Mouse (Mus musculus): ENCODE results near the gene Ebp. TPM values are rescaled to one million over a fixed set of nuclear protein-coding genes. Genes with fewer than 3 reads are reported as not detected.

Gene Ebp
- polyA plus RNA-seq, 1 experiment = 73.1 TPM

GRCm38 (mm10) chrX:8192126-8192639, 1.1 kb downstream of the Ebp start:
- TF ChIP-seq USF1 (IDR thresholded peaks at IDR 0.05; ENCODE audit: low read depth) = no peak
- H3K4me3 ChIP-seq (ENCODE audit: insufficient read depth, poor library complexity, severe bottlenecking) = peak overlapping the region; percentile 44

GRCm38 (mm10) chrX:8182871-8183540, 10.3 kb downstream of the Ebp start:
- H3K36me3 ChIP-seq (ENCODE audit: control insufficient read depth, insufficient read depth) = peaks cover 7% of the 10 kb centered on the region
- H3K27me3 ChIP-seq (ENCODE audit: control insufficient read depth, insufficient read depth, insufficient read length) = no peaks in the 10 kb centered on the region
- no peaks in the 10 kb centered on the region for H3K79me3 ChIP-seq (ENCODE audit: low read depth)
- TF ChIP-seq CEBPB (IDR thresholded peaks at IDR 0.05; ENCODE audit: low read depth) = no peak
- no peak overlapping the region for H3ac ChIP-seq (ENCODE audit: control insufficient read depth, insufficient read length, low read depth)
- H3K79me2 ChIP-seq (ENCODE audit: control insufficient read depth, insufficient read depth) = no peaks in the 10 kb centered on the region
- H3K4me3 ChIP-seq (ENCODE audit: insufficient read depth, poor library complexity, severe bottlenecking) = no peak overlapping the region

More at GRCm38 (mm10) chrX:8192126-8192639, 1.1 kb downstream of the Ebp start:
- Histone ChIP-seq H3K27me3 (ENCODE audit: control insufficient read depth, insufficient read depth, insufficient read length) (no peaks in the 10 kb centered on the region), H3K79me3 (ENCODE audit: low read depth) (peaks cover 2% of the 10 kb centered on the region), H3K79me2 (ENCODE audit: control insufficient read depth, insufficient read depth) (peaks cover 12% of the 10 kb centered on the region), H3K36me3 (ENCODE audit: control insufficient read depth, insufficient read depth) (no peaks in the 10 kb centered on the region), H3ac (ENCODE audit: control insufficient read depth, insufficient read length, low read depth) (peak overlapping the region; percentile 74)

GRCm38 (mm10) chrX:8179646-8180045, 13.7 kb downstream of the Ebp start:
- no peak overlapping the region for H3ac ChIP-seq (ENCODE audit: control insufficient read depth, insufficient read length, low read depth)
- H3K79me3 ChIP-seq (ENCODE audit: low read depth) = peaks cover 3% of the 10 kb centered on the region
- H3K36me3 ChIP-seq (ENCODE audit: control insufficient read depth, insufficient read depth) = no peaks in the 10 kb centered on the region

GRCm38 (mm10) chrX:8178871-8179270, 14.4 kb downstream of the Ebp start:
- Histone ChIP-seq H3ac (ENCODE audit: control insufficient read depth, insufficient read length, low read depth) (no peak overlapping the region), H3K79me2 (ENCODE audit: control insufficient read depth, insufficient read depth) (peaks cover 16% of the 10 kb centered on the region), H3K27me3 (ENCODE audit: control insufficient read depth, insufficient read depth, insufficient read length) (no peaks in the 10 kb centered on the region), H3K79me3 (ENCODE audit: low read depth) (peaks cover 4% of the 10 kb centered on the region), H3K4me3 (ENCODE audit: insufficient read depth, poor library complexity, severe bottlenecking) (no peak overlapping the region), H3K36me3 (ENCODE audit: control insufficient read depth, insufficient read depth) (no peaks in the 10 kb centered on the region)
- TF ChIP-seq FOSL1 (IDR thresholded peaks at IDR 0.05; ENCODE audit: insufficient read depth, low read length, poor library complexity, severe bottlenecking) (no peak), MYOD1 (IDR thresholded peaks at IDR 0.05; ENCODE audit: control insufficient read depth, insufficient read length, low read depth) (no peak), MAX (IDR thresholded peaks at IDR 0.05) (no peak), MYOG (IDR thresholded peaks at IDR 0.05; ENCODE audit: control insufficient read depth, extremely low read depth, insufficient read length) (no peak), CEBPB (IDR thresholded peaks at IDR 0.05; ENCODE audit: low read depth) (no peak), USF1 (IDR thresholded peaks at IDR 0.05; ENCODE audit: low read depth) (no peak), CTCF (IDR thresholded peaks at IDR 0.05; ENCODE audit: control insufficient read depth, insufficient read depth, insufficient read length) (no peak)

More at GRCm38 (mm10) chrX:8179646-8180045, 13.7 kb downstream of the Ebp start:
- no peak overlapping the region for H3K4me3 ChIP-seq (ENCODE audit: insufficient read depth, poor library complexity, severe bottlenecking)
- TF ChIP-seq CTCF (IDR thresholded peaks at IDR 0.05; ENCODE audit: control insufficient read depth, insufficient read depth, insufficient read length) = no peak
- no peak for TF ChIP-seq CEBPB (IDR thresholded peaks at IDR 0.05; ENCODE audit: low read depth)
- TF ChIP-seq FOSL1 (IDR thresholded peaks at IDR 0.05; ENCODE audit: insufficient read depth, low read length, poor library complexity, severe bottlenecking) = no peak
- no peak for TF ChIP-seq USF1 (IDR thresholded peaks at IDR 0.05; ENCODE audit: low read depth)
- TF ChIP-seq MYOD1 (IDR thresholded peaks at IDR 0.05; ENCODE audit: control insufficient read depth, insufficient read length, low read depth) = no peak
- TF ChIP-seq MAX (IDR thresholded peaks at IDR 0.05) = no peak
- no peak for TF ChIP-seq MYOG (IDR thresholded peaks at IDR 0.05; ENCODE audit: control insufficient read depth, extremely low read depth, insufficient read length)
- H3K79me2 ChIP-seq (ENCODE audit: control insufficient read depth, insufficient read depth) = peaks cover 9% of the 10 kb centered on the region
- H3K27me3 ChIP-seq (ENCODE audit: control insufficient read depth, insufficient read depth, insufficient read length) = no peaks in the 10 kb centered on the region

DNA sequence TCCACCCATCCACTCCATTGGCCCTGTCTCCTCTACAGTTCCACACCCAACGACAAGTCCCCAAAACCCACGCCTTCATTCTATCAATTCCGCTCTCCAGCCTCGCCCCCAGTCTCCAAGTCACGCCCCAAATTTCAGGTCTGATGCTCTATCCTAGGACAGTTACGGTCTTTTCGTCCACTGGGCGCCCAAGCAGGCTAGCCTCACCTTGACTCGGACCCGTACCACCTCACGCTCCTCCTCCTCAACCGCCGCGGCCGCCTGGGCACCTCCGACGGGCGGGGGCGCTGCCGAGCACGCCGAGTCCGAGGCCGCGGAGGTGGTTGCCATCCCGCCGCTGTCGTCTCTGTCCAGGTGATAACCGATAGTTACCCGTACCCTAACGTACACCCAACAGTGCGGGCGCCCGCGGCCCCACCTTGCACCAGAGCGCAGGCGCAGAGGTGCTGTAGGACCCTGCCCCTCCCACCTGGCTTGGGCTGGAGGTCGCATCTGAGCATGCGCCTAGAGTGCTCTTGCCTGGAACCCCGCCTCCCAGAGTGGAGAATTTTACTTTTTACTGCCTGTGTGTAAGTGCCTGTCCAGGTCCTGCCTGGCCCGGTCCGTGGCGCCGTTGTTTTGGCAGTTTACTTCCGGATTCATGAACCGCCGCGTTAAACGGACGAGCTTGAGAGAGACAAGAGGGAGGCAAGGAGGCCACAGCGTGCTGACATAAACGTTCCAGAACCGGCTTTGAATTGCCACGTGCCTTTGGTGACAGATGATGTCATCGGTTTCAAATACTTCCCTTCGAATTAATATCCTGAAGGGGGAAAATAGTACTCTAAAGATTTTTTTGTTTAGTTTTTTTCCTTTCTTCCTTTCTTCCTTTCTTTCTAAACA, 17.6 kb downstream of the Ebp start, which contains the start of gene Tbc1d25:
Tbc1d25 (minus strand) TSS at position 678 of the 882 bp plus-strand sequence.
- Histone ChIP-seq H3K36me3 (ENCODE audit: control insufficient read depth, insufficient read depth) (peaks cover 5% of the 10 kb centered on the region), H3K79me3 (ENCODE audit: low read depth) (peaks cover 4% of the 10 kb centered on the region), H3K4me3 (ENCODE audit: insufficient read depth, poor library complexity, severe bottlenecking) (peak within 1 kb of the TSS; percentile 50), H3K27me3 (ENCODE audit: control insufficient read depth, insufficient read depth, insufficient read length) (no peaks in the 10 kb centered on the region), H3ac (ENCODE audit: control insufficient read depth, insufficient read length, low read depth) (peak within 1 kb of the TSS; percentile 90), H3K79me2 (ENCODE audit: control insufficient read depth, insufficient read depth) (peaks cover 17% of the 10 kb centered on the region)
- TF ChIP-seq MYOD1 (IDR thresholded peaks at IDR 0.05; ENCODE audit: control insufficient read depth, insufficient read length, low read depth) (no peak), CTCF (IDR thresholded peaks at IDR 0.05; ENCODE audit: control insufficient read depth, insufficient read depth, insufficient read length) (peak; percentile 49), MAX (IDR thresholded peaks at IDR 0.05) (peak; percentile 79), USF1 (IDR thresholded peaks at IDR 0.05; ENCODE audit: low read depth) (peak; percentile 63)

DNA sequence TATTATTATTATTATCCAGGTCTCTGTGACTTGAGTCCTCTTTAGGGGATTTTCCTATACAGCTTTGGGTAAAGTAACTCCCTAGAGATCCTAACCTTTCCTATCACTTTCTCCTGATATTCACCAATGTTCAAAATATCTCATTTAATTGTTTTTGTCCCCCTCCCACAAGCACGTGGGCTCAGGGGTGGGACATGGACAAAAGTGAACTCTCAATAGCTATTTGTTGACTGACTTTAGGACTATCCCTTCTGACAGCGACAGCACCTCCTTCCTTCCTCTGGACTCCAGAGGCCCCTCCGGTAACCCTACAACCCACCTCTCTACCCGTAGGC, 18.2 kb downstream of the Ebp start:
- Histone ChIP-seq H3K79me3 (ENCODE audit: low read depth) (peaks cover 4% of the 10 kb centered on the region), H3ac (ENCODE audit: control insufficient read depth, insufficient read length, low read depth) (peak overlapping the region; percentile 90), H3K36me3 (ENCODE audit: control insufficient read depth, insufficient read depth) (peaks cover 5% of the 10 kb centered on the region), H3K27me3 (ENCODE audit: control insufficient read depth, insufficient read depth, insufficient read length) (no peaks in the 10 kb centered on the region), H3K79me2 (ENCODE audit: control insufficient read depth, insufficient read depth) (peaks cover 17% of the 10 kb centered on the region), H3K4me3 (ENCODE audit: insufficient read depth, poor library complexity, severe bottlenecking) (peak overlapping the region; percentile 50)
- TF ChIP-seq MAX (IDR thresholded peaks at IDR 0.05) (no peak), FOSL1 (IDR thresholded peaks at IDR 0.05; ENCODE audit: insufficient read depth, low read length, poor library complexity, severe bottlenecking) (no peak), CEBPB (IDR thresholded peaks at IDR 0.05; ENCODE audit: low read depth) (no peak), CTCF (IDR thresholded peaks at IDR 0.05; ENCODE audit: control insufficient read depth, insufficient read depth, insufficient read length) (no peak)

Measured in C2C12 (cell line).